Mouse (Mus musculus): ENCODE data around the gene Yy1. TPM values are rescaled to one million over a fixed set of nuclear protein-coding genes. Genes with fewer than 3 reads are reported as not detected.
A peak's percentile ranks its signal among the peaks of the same experiment; 100 is the strongest.

Yy1 gene
- polyA plus RNA-seq, 1 experiment from 2014 or later: 17.4 TPM

DNA sequence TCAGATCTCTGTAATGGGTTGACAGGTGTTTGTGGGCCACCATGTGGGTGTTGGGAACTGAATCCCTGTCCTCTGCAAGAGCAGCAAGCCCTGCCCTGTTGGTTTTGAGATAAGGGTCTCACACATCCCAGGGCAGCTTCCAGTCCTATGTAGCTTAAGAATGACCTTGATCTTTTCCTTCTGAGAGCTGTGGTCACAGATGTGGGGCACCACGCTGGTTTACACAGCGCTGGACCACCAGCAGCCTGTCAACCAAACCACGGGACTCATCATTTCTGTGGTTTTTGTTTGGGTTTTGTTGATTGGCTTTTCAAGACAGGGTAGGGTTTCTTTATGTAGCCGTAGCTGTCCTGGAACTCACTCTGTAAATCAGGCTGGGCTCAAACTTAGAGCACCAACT is 7.6 kb upstream of the Yy1 start:
- Histone ChIP-seq H3K36me3 (peaks cover 38% of the 10 kb centered on the region), H3K9ac (no peak overlapping the region), H3K4me2 (replicated peaks) (no peak overlapping the region), H3K27ac (no peak overlapping the region), H3K9me3 (peaks cover 12% of the 10 kb centered on the region; the same call in 1 of the 2 replicates), H3K4me1 (no peaks in the 10 kb centered on the region), H3K27me3 (no peaks in the 10 kb centered on the region), H3K4me3 (no peak overlapping the region)
- ATAC-seq (ENCODE audit: low FRiP score, low read depth): no peak
- WGBS: 93% methylated on average over 4 of the region's 4 CpGs

DNA sequence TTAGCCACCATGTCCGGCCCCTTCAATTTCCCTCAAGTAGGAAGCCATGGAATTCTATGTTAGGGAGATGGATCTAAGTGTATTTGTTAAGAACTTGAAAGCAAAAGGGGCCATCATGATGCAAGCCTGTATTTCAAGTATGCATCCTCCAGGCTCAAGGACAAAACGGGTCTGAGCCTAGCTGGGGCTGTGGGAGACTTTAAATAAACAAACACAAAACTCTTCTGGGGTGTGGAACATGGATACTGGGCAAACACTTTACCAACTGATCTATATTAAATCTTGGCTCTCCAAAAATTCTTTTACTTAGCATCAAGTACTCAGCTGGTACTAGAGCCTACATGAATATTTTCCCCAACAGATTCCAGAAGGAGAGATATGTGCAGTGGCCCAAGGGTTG is 5.4 kb upstream of the Yy1 start:
- Histone ChIP-seq H3K4me3 (no peak overlapping the region), H3K27me3 (no peaks in the 10 kb centered on the region), H3K4me1 (peaks cover 14% of the 10 kb centered on the region), H3K9ac (no peak overlapping the region), H3K36me3 (peaks cover 25% of the 10 kb centered on the region), H3K27ac (no peak overlapping the region), H3K4me2 (replicated peaks) (no peak overlapping the region), H3K9me3 (peaks cover 10% of the 10 kb centered on the region; the same call in 1 of the 2 replicates)
- WGBS: 89% methylated on average over 2 of the region's 2 CpGs
- no peak for ATAC-seq (ENCODE audit: low FRiP score, low read depth)

DNA sequence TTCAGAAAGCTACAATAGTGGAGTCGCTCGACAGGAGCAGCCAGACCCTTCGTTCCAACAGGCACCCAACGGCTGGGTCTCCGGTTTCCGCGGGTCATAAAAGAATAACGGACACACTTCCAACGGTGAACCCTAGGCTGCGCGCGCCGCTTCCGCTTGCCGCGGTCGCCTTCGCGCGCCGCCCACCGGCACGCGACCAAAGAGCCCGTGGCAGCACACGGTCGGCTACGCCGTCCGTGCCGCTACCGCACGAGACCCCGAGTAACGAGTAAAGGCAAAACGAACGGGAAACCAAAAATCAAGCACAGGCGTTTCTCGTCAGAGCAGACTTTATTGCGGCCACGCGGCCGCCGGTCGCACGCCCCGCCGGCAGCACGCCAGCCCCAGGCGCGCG is 624 bp upstream of the Yy1 start:
- Histone ChIP-seq H3K36me3 (peaks cover 7% of the 10 kb centered on the region; the same call in 1 of the 2 replicates), H3K9ac (peak overlapping the region; percentile 82), H3K27ac (peak overlapping the region; percentile 94), H3K27me3 (no peaks in the 10 kb centered on the region), H3K4me1 (peaks cover 32% of the 10 kb centered on the region), H3K4me3 (peak overlapping the region; percentile 99), H3K9me3 (no peaks in the 10 kb centered on the region), H3K4me2 (replicated peaks) (peak overlapping the region; percentile 67)
- peak; percentile 38 for ATAC-seq (ENCODE audit: low FRiP score, low read depth)
- under 1% methylated on average over 51 of the region's 52 CpGs for WGBS

DNA sequence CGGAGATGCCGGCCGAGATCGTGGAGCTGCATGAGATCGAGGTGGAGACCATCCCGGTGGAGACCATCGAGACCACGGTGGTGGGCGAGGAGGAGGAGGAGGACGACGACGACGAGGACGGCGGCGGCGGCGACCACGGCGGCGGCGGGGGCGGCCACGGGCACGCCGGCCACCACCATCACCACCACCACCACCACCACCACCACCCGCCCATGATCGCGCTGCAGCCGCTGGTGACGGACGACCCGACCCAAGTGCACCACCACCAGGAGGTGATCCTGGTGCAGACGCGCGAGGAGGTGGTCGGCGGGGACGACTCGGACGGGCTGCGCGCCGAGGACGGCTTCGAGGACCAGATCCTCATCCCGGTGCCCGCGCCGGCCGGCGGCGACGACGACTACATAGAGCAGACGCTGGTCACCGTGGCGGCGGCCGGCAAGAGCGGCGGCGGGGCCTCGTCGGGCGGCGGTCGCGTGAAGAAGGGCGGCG is 724 bp downstream of the Yy1 start:
- no peak for ATAC-seq (ENCODE audit: low FRiP score, low read depth)
- H3K27me3 ChIP-seq: no peaks in the 10 kb centered on the region
- H3K27ac ChIP-seq: peak overlapping the region; percentile 98
- peak overlapping the region; percentile 96 for H3K9ac ChIP-seq
- H3K36me3 ChIP-seq: peaks cover 7% of the 10 kb centered on the region; the same call in 1 of the 2 replicates
- peak overlapping the region; percentile 55 for H3K4me2 ChIP-seq (replicated peaks)
- H3K9me3 ChIP-seq: no peaks in the 10 kb centered on the region
- H3K4me1 ChIP-seq: peaks cover 32% of the 10 kb centered on the region
- peak overlapping the region; percentile 99 for H3K4me3 ChIP-seq
- 1% methylated on average over 51 of the region's 71 CpGs for WGBS

DNA sequence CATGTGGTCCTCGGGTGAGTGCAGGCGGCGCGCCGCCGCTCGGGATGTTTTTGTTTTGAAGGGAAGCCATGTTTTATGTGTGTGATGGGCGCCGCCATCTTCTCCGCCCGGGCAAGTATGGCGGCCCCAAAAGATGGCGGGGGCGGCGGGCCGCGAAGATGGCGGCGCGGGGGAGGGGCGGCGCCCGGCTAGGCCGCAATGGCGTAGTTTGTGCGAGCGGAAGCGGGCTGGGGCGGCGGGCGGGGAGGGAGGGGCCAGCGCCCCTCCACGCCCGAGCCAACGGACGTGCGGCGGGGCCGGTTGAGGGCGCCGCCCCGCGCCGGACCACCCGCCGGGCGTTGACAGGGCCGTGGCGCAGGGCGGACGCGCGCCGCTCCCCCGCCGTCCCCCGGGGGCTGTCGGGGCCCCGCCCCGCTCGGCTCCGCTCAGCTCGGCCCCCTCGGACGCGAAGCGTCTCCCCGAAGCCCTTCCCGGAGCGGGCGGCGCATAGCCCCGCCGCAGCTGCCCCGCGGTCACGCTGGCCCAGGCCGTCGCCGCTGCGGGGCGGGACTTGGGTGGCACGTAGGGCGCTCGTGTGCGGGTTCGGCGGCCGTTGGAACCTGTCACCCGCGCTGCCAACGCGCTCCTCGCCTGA is 1.4 kb downstream of the Yy1 start:
- Histone ChIP-seq H3K4me1 (peaks cover 32% of the 10 kb centered on the region), H3K9me3 (no peaks in the 10 kb centered on the region), H3K9ac (peak overlapping the region; percentile 96), H3K36me3 (peaks cover 7% of the 10 kb centered on the region; the same call in 1 of the 2 replicates), H3K27me3 (no peaks in the 10 kb centered on the region), H3K4me2 (replicated peaks) (peak overlapping the region; percentile 81), H3K4me3 (peak overlapping the region; percentile 99), H3K27ac (peak overlapping the region; percentile 98)
- ATAC-seq (ENCODE audit: low FRiP score, low read depth): peak; percentile 62
- under 1% methylated on average over 87 of the region's 94 CpGs for WGBS

DNA sequence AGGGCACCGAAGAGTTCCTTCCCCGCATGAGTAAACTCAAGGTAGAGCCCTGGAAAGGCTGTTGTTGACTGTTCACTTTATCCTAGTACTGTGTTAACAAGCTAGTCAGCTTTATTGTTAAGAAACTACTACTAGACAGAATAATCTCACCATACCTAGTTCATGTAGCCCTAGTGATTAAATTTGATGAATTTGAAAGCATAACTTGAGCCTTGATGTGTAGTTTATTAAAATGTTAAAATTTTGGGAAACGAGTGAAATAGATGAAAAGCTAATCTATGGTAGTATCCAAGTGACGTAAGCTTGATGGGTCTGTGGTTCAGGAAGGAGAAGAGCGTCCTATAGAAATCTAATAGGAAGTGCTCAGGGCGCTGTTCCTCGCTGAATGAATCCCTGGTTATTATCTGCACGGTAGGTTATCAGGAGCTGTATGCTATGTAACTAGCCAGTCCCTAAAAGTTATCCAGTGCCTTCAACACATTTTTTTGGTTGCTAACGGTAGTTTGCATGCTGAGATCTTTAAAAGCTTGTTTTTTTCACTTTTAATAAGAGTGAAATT is 2.3 kb downstream of the Yy1 start:
- peaks cover 7% of the 10 kb centered on the region; the same call in 1 of the 2 replicates for H3K36me3 ChIP-seq
- no peaks in the 10 kb centered on the region for H3K27me3 ChIP-seq
- H3K4me2 ChIP-seq (replicated peaks): peak overlapping the region; percentile 81
- 21% methylated on average over 9 of the region's 9 CpGs for WGBS
- peak overlapping the region; percentile 99 for H3K4me3 ChIP-seq
- no peaks in the 10 kb centered on the region for H3K9me3 ChIP-seq
- peak overlapping the region; percentile 96 for H3K9ac ChIP-seq
- H3K4me1 ChIP-seq: peaks cover 32% of the 10 kb centered on the region
- peak overlapping the region; percentile 98; the same call in 1 of the 2 replicates for H3K27ac ChIP-seq
- ATAC-seq (ENCODE audit: low FRiP score, low read depth): no peak

DNA sequence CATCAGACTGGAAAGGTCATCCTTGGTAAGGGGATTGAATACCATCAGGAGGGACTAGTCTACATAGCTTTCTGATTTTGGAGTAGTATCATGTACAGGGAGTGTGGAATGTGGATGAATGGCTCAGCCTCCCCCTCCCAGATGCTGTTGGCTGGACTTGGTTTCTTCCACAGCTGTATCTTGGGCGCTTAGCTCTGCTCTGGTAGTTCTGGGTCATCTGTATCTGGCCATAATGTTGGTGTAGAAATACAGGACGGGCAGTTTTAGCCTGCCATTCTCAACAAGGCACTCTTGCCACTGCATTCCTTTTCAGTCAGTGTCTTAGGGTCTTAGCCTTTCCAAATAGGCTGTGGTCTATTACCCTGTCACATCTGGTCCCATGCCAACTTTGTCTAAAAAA is 8.8 kb downstream of the Yy1 start:
- H3K9ac ChIP-seq: no peak overlapping the region
- no peaks in the 10 kb centered on the region for H3K27me3 ChIP-seq
- peaks cover 6% of the 10 kb centered on the region; the same call in 1 of the 2 replicates for H3K36me3 ChIP-seq
- H3K9me3 ChIP-seq: no peaks in the 10 kb centered on the region
- 89% methylated on average over 2 of the region's 2 CpGs for WGBS
- no peak for ATAC-seq (ENCODE audit: low FRiP score, low read depth)
- H3K4me3 ChIP-seq: no peak overlapping the region
- H3K4me2 ChIP-seq (replicated peaks): no peak overlapping the region
- H3K4me1 ChIP-seq: peaks cover 18% of the 10 kb centered on the region
- no peak overlapping the region for H3K27ac ChIP-seq

DNA sequence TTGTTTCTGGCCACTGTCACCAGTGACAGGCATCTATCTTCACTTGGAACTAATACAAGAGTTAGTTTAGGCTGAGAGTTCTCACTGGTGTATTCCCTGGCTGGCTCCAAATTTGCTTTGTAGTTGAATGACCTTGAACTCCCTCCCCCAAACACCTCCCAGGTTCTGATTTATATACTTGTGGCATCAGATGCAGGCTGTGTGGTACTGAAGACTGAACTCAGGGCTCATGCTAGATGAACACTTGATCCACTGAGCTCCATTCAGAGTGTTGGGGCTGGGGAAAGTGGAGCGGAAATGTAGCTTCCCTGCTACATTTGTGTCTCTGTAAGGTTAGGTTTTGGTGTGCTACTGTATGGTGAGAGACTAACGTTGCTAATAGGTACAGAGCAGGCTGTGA is 11.6 kb downstream of the Yy1 start:
- peaks cover 11% of the 10 kb centered on the region for H3K36me3 ChIP-seq
- no peaks in the 10 kb centered on the region for H3K27me3 ChIP-seq
- peaks cover 15% of the 10 kb centered on the region for H3K4me1 ChIP-seq
- H3K27ac ChIP-seq: no peak overlapping the region
- ATAC-seq (ENCODE audit: low FRiP score, low read depth): no peak
- H3K9ac ChIP-seq: no peak overlapping the region
- no peaks in the 10 kb centered on the region for H3K9me3 ChIP-seq
- 89% methylated on average over 2 of the region's 2 CpGs for WGBS
- H3K4me3 ChIP-seq: no peak overlapping the region
- no peak overlapping the region for H3K4me2 ChIP-seq (replicated peaks)

DNA sequence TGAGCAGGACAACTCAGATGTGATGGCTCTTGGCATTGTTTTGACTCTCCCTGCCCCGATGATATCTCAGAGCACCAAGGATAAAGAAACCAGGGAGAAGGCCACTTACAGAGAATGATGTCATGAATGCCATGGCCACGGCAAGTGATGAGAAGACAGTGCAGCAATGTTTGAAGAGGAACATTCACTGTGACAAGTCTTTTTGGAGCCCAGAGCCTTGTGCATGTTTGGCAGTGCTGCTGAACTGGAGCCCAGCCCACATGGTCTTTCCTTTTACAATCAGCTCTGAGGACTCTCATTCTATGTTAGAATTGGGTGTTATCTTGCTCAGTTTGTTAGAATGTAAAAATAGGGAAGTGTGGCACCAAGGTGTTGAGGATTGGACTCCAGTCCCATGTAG is 15.7 kb downstream of the Yy1 start:
- Histone ChIP-seq H3K27ac (no peak overlapping the region), H3K27me3 (no peaks in the 10 kb centered on the region), H3K9ac (no peak overlapping the region), H3K9me3 (no peaks in the 10 kb centered on the region), H3K36me3 (peaks cover 18% of the 10 kb centered on the region), H3K4me3 (no peak overlapping the region), H3K4me1 (0 out of 2 replicates have a peak, but pooled peaks cover 4% of the 10 kb centered on the region), H3K4me2 (replicated peaks) (no peak overlapping the region)
- no peak for ATAC-seq (ENCODE audit: low FRiP score, low read depth)
- WGBS: 83% methylated on average over 2 of the region's 2 CpGs

DNA sequence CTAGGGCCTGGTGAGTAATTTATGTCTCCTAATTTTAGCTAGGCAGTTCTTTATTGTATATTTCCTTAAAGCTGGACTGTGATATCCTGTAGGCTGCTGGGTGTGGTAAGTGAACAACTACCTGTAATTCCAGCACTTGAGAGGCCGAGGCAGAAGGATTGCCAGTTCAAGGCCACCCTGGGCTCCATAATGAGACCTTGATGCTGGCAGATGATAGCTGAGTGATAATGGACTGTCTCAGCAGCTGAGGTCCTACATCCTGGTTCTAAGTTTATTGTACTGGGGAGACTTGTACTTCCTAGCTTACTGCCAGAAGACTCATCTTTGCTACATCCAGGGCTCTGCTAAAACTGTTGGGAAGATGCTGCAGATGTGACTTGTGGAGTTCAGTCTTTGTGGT is 17.0 kb downstream of the Yy1 start:
- Histone ChIP-seq H3K9me3 (no peaks in the 10 kb centered on the region), H3K36me3 (peaks cover 25% of the 10 kb centered on the region), H3K9ac (no peak overlapping the region), H3K27me3 (no peaks in the 10 kb centered on the region), H3K27ac (no peak overlapping the region), H3K4me2 (replicated peaks) (no peak overlapping the region), H3K4me3 (no peak overlapping the region), H3K4me1 (no peaks in the 10 kb centered on the region)
- no peak for ATAC-seq (ENCODE audit: low FRiP score, low read depth)
- WGBS: 76% methylated on average over 1 of the region's 1 CpGs

DNA sequence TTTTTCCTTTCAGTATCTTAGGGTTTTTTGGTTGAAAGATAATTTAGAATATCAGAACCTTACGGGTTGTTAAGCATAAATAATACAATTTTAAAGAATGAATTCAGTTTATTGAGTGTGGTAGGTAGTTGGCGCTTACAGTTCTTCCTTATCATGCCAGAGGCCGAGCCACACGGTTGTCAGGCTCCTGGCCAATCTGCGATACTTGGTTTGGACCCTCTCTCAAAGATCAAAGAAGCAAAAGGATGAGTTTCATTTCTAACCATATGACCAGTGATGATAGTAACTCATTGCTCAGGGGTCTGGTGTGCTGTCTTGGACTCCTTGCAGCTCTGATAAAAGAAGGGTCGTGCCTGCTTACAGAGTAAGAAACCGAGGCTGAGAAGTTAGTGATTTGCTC is 17.5 kb downstream of the Yy1 start:
- H3K27me3 ChIP-seq: no peaks in the 10 kb centered on the region
- H3K9me3 ChIP-seq: no peaks in the 10 kb centered on the region
- no peak overlapping the region for H3K27ac ChIP-seq
- no peak overlapping the region for H3K4me3 ChIP-seq
- no peak overlapping the region for H3K9ac ChIP-seq
- WGBS: 89% methylated on average over 7 of the region's 7 CpGs
- H3K4me1 ChIP-seq: no peaks in the 10 kb centered on the region
- H3K36me3 ChIP-seq: peaks cover 30% of the 10 kb centered on the region
- no peak for ATAC-seq (ENCODE audit: low FRiP score, low read depth)
- no peak overlapping the region for H3K4me2 ChIP-seq (replicated peaks)

DNA sequence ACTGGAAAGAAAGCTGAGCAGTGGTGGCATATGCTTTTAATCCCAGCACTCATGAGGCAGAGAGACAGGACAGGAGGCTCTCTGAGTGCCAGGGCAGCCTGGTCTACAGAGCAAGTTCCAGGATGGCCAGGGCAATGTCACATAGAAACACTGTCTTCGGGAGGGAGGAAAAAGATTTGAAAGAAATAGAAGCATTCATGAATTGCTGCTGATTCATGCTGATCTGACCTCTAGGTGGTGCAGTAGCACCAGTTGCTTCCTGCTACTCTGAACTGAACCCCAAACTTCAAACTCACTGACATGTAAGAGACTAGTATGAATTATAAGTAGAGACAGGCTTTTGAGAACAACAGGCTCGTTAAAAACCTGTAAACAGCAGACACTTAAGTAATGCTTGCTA is 18.4 kb downstream of the Yy1 start:
- no peaks in the 10 kb centered on the region for H3K4me1 ChIP-seq
- no peak overlapping the region for H3K9ac ChIP-seq
- peaks cover 32% of the 10 kb centered on the region for H3K36me3 ChIP-seq
- H3K27ac ChIP-seq: no peak overlapping the region
- H3K4me3 ChIP-seq: no peak overlapping the region
- no peak for ATAC-seq (ENCODE audit: low FRiP score, low read depth)
- WGBS: 53% methylated on average over 2 of the region's 2 CpGs
- no peaks in the 10 kb centered on the region for H3K9me3 ChIP-seq
- H3K4me2 ChIP-seq (replicated peaks): no peak overlapping the region
- no peaks in the 10 kb centered on the region for H3K27me3 ChIP-seq
